Comparison of ENCODE assay signal across 9 mouse cellular contexts in the genomic region with DNA sequence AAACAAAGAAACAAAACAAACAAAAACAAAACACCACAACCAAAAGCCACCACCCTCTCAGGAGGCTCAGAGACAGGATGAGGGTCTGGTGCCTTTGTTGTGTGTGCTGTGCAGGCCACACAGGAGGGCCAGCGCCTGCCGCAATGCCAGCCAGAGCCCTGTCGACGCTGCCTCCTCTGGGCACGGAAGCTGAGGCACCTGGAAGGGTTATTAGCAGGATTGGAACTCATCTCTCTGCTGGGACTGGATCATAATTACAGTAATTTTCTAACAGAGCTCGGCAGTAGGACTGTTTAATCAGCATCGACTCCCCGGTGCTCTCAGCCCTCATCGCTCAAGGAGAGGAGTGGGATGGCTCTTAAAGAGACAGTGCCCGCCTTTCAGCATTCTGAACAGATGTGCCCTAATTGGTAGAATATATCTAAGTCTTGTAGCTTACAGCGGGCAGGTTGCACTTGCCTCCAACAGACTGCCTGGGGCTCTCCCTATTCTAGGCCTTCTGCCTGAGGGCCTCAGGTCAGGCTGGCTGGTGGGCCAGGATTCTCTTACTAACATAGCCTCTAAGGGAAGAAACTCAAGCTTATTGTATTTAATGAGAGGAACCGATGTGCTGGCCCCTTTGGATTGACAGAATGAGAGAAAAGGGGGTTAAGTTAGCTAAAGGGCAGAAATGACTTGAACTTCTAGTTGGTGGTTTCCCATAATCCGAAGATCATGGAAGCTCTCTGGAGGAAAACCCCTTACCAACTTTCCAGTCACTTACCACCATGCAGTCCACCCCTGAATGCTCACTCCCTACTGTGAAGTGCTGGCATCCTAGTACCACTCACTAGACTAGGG. TPM values are rescaled to one million over a fixed set of nuclear protein-coding genes. Genes with fewer than 3 reads are reported as not detected.
DNase-seq lines count a peak whose midpoint lies in the region; ATAC-seq and TF ChIP-seq lines count a peak whose summit lies in the region.
"Had no signal": no experiment of that assay in that cellular context is flagged by ENCODE, and none has a peak within 500 bp of the region (broad histone marks: within the 10 kb centered on the region; RNA-seq: fewer than 3 reads in every experiment).

No protein-coding gene starts in this region.

- no peak overlapping the region for H3K4me2 ChIP-seq in lung, postnatal 0 days (replicated peaks; ENCODE audit: low read depth, low read length)
- no peak overlapping the region for H3K4me2 ChIP-seq in liver, embryonic 15.5 days
- no peak overlapping the region for H3K4me2 ChIP-seq in stomach, embryonic 16.5 days (ENCODE audit: low read depth, low read length)

- no peak for DNase-seq in heart, adult 2 months
- no peak for DNase-seq in heart, adult 8-10 months (ENCODE audit: low spot score)
- DNase-seq in lung, postnatal 0 days (ENCODE audit: low spot score) = no peak
- no peak for DNase-seq in lung, postnatal 10 days
- no peak for DNase-seq in natural killer cell, adult 2 months (ENCODE audit: low spot score in 2 of 2)
- DNase-seq: cerebellum, postnatal 14 days had no signal

- no peaks in the 10 kb centered on the region for H3K27me3 ChIP-seq in heart, adult 2 months (ENCODE audit: control insufficient read depth, insufficient read depth, low read length)
- no peaks in the 10 kb centered on the region for H3K27me3 ChIP-seq in lung, postnatal 0 days (replicated peaks; ENCODE audit: insufficient read depth, low read length)
- no peaks in the 10 kb centered on the region for H3K27me3 ChIP-seq in liver, embryonic 15.5 days
- H3K27me3 ChIP-seq in stomach, embryonic 16.5 days (ENCODE audit: control insufficient read depth, insufficient read depth, low read length) = no peaks in the 10 kb centered on the region

- no peak for TF ChIP-seq CTCF in heart, adult 2 months (IDR thresholded peaks at IDR 0.05)
- TF ChIP-seq CTCF in lung, postnatal 0 days (IDR thresholded peaks at IDR 0.05) = no peak

- intact Hi-C loops in heart, adult 2 months (cut with DNase I) = loop anchor here (5.0 kb wide), 1 partner anchor 148 kb away; no protein-coding TSS in a partner anchor

- no peaks in the 10 kb centered on the region for H3K36me3 ChIP-seq in heart, adult 2 months (ENCODE audit: control insufficient read depth, insufficient read depth, low read length)
- 0 out of 2 replicates have a peak, but pooled peaks cover 3% of the 10 kb centered on the region for H3K36me3 ChIP-seq in lung, postnatal 0 days (ENCODE audit: insufficient read depth, low read length)
- H3K36me3 ChIP-seq in liver, embryonic 15.5 days (replicated peaks) = peaks cover 15% of the 10 kb centered on the region
- no peaks in the 10 kb centered on the region for H3K36me3 ChIP-seq in stomach, embryonic 16.5 days (ENCODE audit: control insufficient read depth, insufficient read depth, low read length)

- peak overlapping the region; percentile 75 for H3K27ac ChIP-seq in heart, adult 2 months
- H3K27ac ChIP-seq in lung, postnatal 0 days (ENCODE audit: low read length) = peak overlapping the region; percentile 62; the same call in 1 of the 2 replicates
- H3K27ac ChIP-seq in liver, embryonic 15.5 days (replicated peaks) = peak overlapping the region; percentile 24; the same call in 1 of the 2 replicates
- peak overlapping the region; percentile 73; the same call in 1 of the 2 replicates for H3K27ac ChIP-seq in stomach, embryonic 16.5 days (ENCODE audit: low read length)

- H3K4me3 ChIP-seq in heart, adult 2 months = no peak overlapping the region
- no peak overlapping the region for H3K4me3 ChIP-seq in lung, postnatal 0 days (ENCODE audit: low read depth, low read length)
- no peak overlapping the region for H3K4me3 ChIP-seq in liver, embryonic 15.5 days (replicated peaks)
- no peak overlapping the region for H3K4me3 ChIP-seq in stomach, embryonic 16.5 days (replicated peaks; ENCODE audit: low read length)

- no peaks in the 10 kb centered on the region for H3K9me3 ChIP-seq in lung, postnatal 0 days (ENCODE audit: low read length)
- no peaks in the 10 kb centered on the region for H3K9me3 ChIP-seq in liver, embryonic 15.5 days (replicated peaks)
- no peaks in the 10 kb centered on the region for H3K9me3 ChIP-seq in stomach, embryonic 16.5 days (replicated peaks; ENCODE audit: control insufficient read depth, low read length)

- no peak for ATAC-seq in lung, postnatal 0 days
- no peak for ATAC-seq in liver, embryonic 15.5 days (ENCODE audit: insufficient read depth)
- ATAC-seq in stomach, embryonic 16.5 days (ENCODE audit: insufficient read depth, low FRiP score) = no peak
- ATAC-seq in erythroid progenitor cell, adult 5-6 weeks (replicated peaks; ENCODE audit: low FRiP score, poor library complexity, severe bottlenecking) = no peak

- no peak for TF ChIP-seq POLR2A in heart, adult 2 months (IDR thresholded peaks at IDR 0.05; ENCODE audit: insufficient read depth, low read depth, low read length)

- no peaks in the 10 kb centered on the region for H3K79me2 ChIP-seq in heart, adult 2 months (replicated peaks; ENCODE audit: control insufficient read depth, insufficient read depth, low read length)

- 75% methylated on average over 13 of the region's 13 CpGs for WGBS in heart, adult 2 months
- 58% methylated on average over 13 of the region's 13 CpGs for WGBS in lung, postnatal 0 days
- WGBS in liver, embryonic 15.5 days (ENCODE audit: insufficient replicate concordance) = 59% methylated on average over 13 of the region's 13 CpGs
- 59% methylated on average over 13 of the region's 13 CpGs for WGBS in stomach, embryonic 16.5 days

- no peak for TF ChIP-seq EP300 in heart, adult 2 months (IDR thresholded peaks at IDR 0.05; ENCODE audit: insufficient read depth, low read depth, low read length)
- no peak for TF ChIP-seq EP300 in lung, postnatal 0 days (IDR thresholded peaks at IDR 0.05)

- peaks cover 16% of the 10 kb centered on the region for H3K4me1 ChIP-seq in heart, adult 2 months (ENCODE audit: control insufficient read depth, insufficient read depth, low read length)
- H3K4me1 ChIP-seq in lung, postnatal 0 days (ENCODE audit: insufficient read depth, low read depth, low read length) = peaks cover 11% of the 10 kb centered on the region; the same call in 1 of the 2 replicates
- 0 out of 2 replicates have a peak, but pooled peaks cover 7% of the 10 kb centered on the region for H3K4me1 ChIP-seq in liver, embryonic 15.5 days (replicated peaks)
- 0 out of 2 replicates have a peak, but pooled peaks cover 2% of the 10 kb centered on the region for H3K4me1 ChIP-seq in stomach, embryonic 16.5 days (ENCODE audit: control insufficient read depth, insufficient read depth, low read length)

- H3K9ac ChIP-seq in heart, adult 2 months (ENCODE audit: low read depth, low read length) = no peak overlapping the region
- H3K9ac ChIP-seq in lung, postnatal 0 days (replicated peaks; ENCODE audit: low read depth) = no peak overlapping the region
- no peak overlapping the region for H3K9ac ChIP-seq in liver, embryonic 15.5 days
- peak overlapping the region; percentile 33; the same call in 1 of the 2 replicates for H3K9ac ChIP-seq in stomach, embryonic 16.5 days (ENCODE audit: low read length)

RNA-seq across cellular contexts. Expression of a gene that starts 12.6 kb away (rescaled TPM):
- 10 to 100 TPM; 11.6 to 12.5 TPM for total RNA-seq in heart, adult 2 months (2021)
- polyA plus RNA-seq in heart, adult 2 months (2012; rRNA removed) = 11.1 and 16.2 TPM in 2 replicates
- total RNA-seq in heart, adult 8-10 months (2022) = 10 to 100 TPM; 11.6 to 14.5 (median 12.9) TPM
- 18.4 and 18.7 TPM in 2 replicates for polyA plus RNA-seq in lung, postnatal 0 days (2015; fragmentation: Nextera tagmentation; extraction: Ambion mirVana)
- 8.6 and 8.7 TPM in 2 replicates for polyA plus RNA-seq in liver, embryonic 15.5 days (2015; fragmentation: Nextera tagmentation; extraction: Ambion mirVana)
- polyA plus RNA-seq in stomach, embryonic 16.5 days (2015; fragmentation: Nextera tagmentation; extraction: Ambion mirVana) = 14.6 and 14.9 TPM in 2 replicates
- total RNA-seq in erythroid progenitor cell, adult 5-6 weeks (2015; ENCODE audit: low replicate concordance) = 14.4 and 31.9 TPM in 2 replicates
- total RNA-seq in erythroid progenitor cell, adult 5-6 weeks (2017; ENCODE audit: low replicate concordance) = 36.2 and 49.7 TPM in 2 replicates

RNA-seq across cellular contexts. Expression of a gene that starts 24.2 kb away (rescaled TPM):
- total RNA-seq in heart, adult 2 months (2021) = 10 to 100 TPM; 34.8 to 36.9 TPM
- polyA plus RNA-seq in heart, adult 2 months (2012; rRNA removed) = 8.4 and 11.1 TPM in 2 replicates
- 10 to 100 TPM; 30.9 to 33.4 (median 32.4) TPM for total RNA-seq in heart, adult 8-10 months (2022)
- 48.6 and 54.0 TPM in 2 replicates for polyA plus RNA-seq in lung, postnatal 0 days (2015; fragmentation: Nextera tagmentation; extraction: Ambion mirVana)
- polyA plus RNA-seq in liver, embryonic 15.5 days (2015; fragmentation: Nextera tagmentation; extraction: Ambion mirVana) = 26.1 and 29.8 TPM in 2 replicates
- polyA plus RNA-seq in stomach, embryonic 16.5 days (2015; fragmentation: Nextera tagmentation; extraction: Ambion mirVana) = 67.5 and 75.1 TPM in 2 replicates
- 41.5 and 60.9 TPM in 2 replicates for total RNA-seq in erythroid progenitor cell, adult 5-6 weeks (2015; ENCODE audit: low replicate concordance)
- total RNA-seq in erythroid progenitor cell, adult 5-6 weeks (2017; ENCODE audit: low replicate concordance) = 60.8 and 75.6 TPM in 2 replicates

Comparison
In these comparisons a context has a peak if more than half of its experiments do, and no peak if none do; other contexts are left out.
1. H3K27ac ChIP-seq: peak in every context shown above with its lines; median percentile 75 in heart, adult 2 months; 73 in stomach, embryonic 16.5 days; 62 in lung, postnatal 0 days; 24 in liver, embryonic 15.5 days.